Mouse (Mus musculus): ENCODE results near the gene Mcrip2.

DNA sequence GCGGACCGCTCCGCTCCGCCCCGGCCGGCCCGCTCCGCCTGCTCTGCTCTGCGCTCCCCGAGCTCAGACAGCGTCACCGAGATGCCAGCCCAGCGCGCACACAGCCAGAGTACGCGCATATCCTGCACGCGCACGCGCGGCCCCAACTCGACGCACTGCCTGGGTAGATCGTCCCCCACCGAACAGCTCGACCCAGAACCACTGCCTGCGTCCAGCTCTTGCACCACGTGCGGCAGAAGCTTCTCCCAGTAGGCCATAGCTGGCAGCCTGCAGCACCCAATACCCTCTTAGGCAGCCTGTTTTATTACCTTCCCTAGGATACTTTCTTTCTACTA lies 31.5 kb downstream of the Mcrip2 start, which contains the start of gene Rhbdl1:
- TF ChIP-seq POLR2A (IDR thresholded peaks at IDR 0.05; ENCODE audit: insufficient read length, low read depth), result no peak
- TF ChIP-seq CEBPB (IDR thresholded peaks at IDR 0.05; ENCODE audit: insufficient read depth, poor library complexity, severe bottlenecking), result no peak
- TF ChIP-seq MYOG (IDR thresholded peaks at IDR 0.05; ENCODE audit: control insufficient read depth in 1 of 3, insufficient read depth in 1 of 3, insufficient read length in 2 of 3, low read depth in 2 of 3), result no peak
- TF ChIP-seq USF1 (IDR thresholded peaks at IDR 0.05; ENCODE audit: low read depth), result no peak
- no peak for TF ChIP-seq MAX (IDR thresholded peaks at IDR 0.05; ENCODE audit: low read depth)
- no peak for TF ChIP-seq MYOD1 (IDR thresholded peaks at IDR 0.05; ENCODE audit: control insufficient read depth in 1 of 3, insufficient read length in 2 of 3, low read depth in 2 of 3)

Data from myocyte (in vitro differentiated cells).